Mouse (Mus musculus): ENCODE measurements around the gene Zfp981. TPM values are rescaled to one million over a fixed set of nuclear protein-coding genes. Genes with fewer than 3 reads are reported as not detected.
"Not testable (repeated sequence)": the region's sequence is repeated elsewhere in the genome, so short reads cannot be mapped to it uniquely, and the experiment has no call there.

Zfp981 gene
- polyA plus RNA-seq (2016; fragmentation: Nextera tagmentation; extraction: Ambion mirVana) = 0.08 and 0.12 TPM in 2 replicates

DNA sequence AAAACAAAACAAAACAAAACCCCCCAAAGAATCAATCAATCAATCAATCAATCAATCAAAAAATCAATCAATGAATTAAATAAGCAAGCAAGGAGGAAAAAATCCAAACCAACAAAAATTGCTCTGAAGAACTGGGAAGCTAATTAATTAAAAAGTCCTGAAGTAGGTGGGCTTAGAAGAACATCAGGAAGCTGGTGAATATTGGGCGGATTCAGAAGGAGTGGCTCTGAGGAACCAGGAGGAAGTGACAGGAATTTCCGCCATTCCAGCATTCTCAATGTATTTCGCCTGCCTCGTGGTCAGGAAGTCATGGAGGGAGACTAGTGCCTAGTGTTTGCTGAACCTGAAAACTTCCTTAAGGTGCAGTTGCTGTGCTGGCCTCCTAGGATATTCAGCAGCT, at the start of gene Zfp981:
Gene Zfp981, plus strand, starts transcription at position 301 of the 400 bp plus-strand sequence.
- H3K9ac ChIP-seq; ATAC-seq (ENCODE audit: low FRiP score); H3K4me1 ChIP-seq; H3K36me3 ChIP-seq; H3K27ac ChIP-seq; H3K27me3 ChIP-seq; H3K4me3 ChIP-seq; H3K4me2 ChIP-seq (replicated peaks): not testable (repeated sequence)
- 89% methylated on average over 4 of the region's 4 CpGs for WGBS
- peaks cover 31% of the 10 kb centered on the region for H3K9me3 ChIP-seq (replicated peaks)

- 88% methylated on average over 2 of the region's 2 CpGs for WGBS
Measured at GRCm38 (mm10) chr4:146452576-146452975, 49.3 kb upstream of the Zfp981 start.

DNA sequence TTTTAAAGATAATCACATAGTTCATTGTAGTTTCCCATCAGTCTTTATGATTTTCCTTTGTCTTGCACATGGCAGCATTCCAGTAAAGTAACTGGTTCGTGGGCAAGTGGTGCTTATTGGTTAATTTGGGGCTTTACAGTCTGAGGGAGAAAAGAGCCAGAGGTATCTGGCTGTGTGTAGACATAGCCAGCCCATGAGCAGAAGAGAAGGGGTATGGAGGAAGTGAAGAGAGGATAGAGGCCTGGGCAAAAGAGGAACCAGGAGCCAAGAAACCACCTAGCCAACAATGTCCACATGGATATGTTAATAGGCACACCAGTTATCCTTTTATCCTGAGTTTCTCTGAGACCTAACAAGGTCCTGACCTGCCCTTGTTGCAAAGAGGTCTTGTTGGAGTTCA, 47.7 kb upstream of the Zfp981 start:
- 65% methylated on average over 1 of the region's 1 CpGs for WGBS
- H3K9me3 ChIP-seq (replicated peaks) = peaks cover 60% of the 10 kb centered on the region
- ATAC-seq (ENCODE audit: low FRiP score) = not testable (repeated sequence)

More at GRCm38 (mm10) chr4:146452576-146452975, 49.3 kb upstream of the Zfp981 start:
- H3K4me1 ChIP-seq; H3K27ac ChIP-seq; ATAC-seq (ENCODE audit: low FRiP score); H3K36me3 ChIP-seq; H3K9ac ChIP-seq; H3K4me2 ChIP-seq (replicated peaks); H3K4me3 ChIP-seq; H3K27me3 ChIP-seq: not testable (repeated sequence)
- peaks cover 62% of the 10 kb centered on the region for H3K9me3 ChIP-seq (replicated peaks)

DNA sequence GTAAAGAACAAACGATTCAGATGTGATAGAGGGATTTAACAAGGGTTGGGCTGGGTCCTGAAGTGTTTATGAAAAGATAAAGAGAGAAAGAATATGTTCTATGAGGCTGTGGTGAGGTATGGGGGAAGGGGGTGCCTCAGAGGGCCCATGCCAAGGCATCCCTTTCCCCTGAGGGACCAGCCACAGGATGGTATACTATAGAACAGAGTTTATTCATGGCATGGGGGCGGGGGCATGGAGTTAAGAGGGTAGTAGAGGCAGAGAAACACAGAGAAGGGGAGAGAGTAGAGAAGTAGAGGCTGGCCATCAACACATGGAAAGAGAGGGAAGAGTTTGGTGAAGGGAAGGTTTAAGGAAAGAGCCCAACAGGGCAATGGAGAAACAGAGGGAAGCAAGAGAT, 46.9 kb upstream of the Zfp981 start:
- peaks cover 64% of the 10 kb centered on the region for H3K9me3 ChIP-seq (replicated peaks)
- H3K27me3 ChIP-seq = no peaks in the 10 kb centered on the region
- no peak overlapping the region for H3K9ac ChIP-seq
- H3K4me1 ChIP-seq = no peaks in the 10 kb centered on the region
- no peak overlapping the region for H3K4me2 ChIP-seq (replicated peaks)
- WGBS = 55% methylated on average over 2 of the region's 2 CpGs
- H3K27ac ChIP-seq = no peak overlapping the region
- H3K36me3 ChIP-seq = no peaks in the 10 kb centered on the region
- H3K4me3 ChIP-seq = no peak overlapping the region
- ATAC-seq (ENCODE audit: low FRiP score) = peak; percentile 17

More for the DNA sequence above, 47.7 kb upstream of the Zfp981 start:
- not testable (repeated sequence) for H3K4me1 ChIP-seq; H3K27me3 ChIP-seq; H3K36me3 ChIP-seq; H3K9ac ChIP-seq; H3K27ac ChIP-seq; H3K4me2 ChIP-seq (replicated peaks); H3K4me3 ChIP-seq

GRCm38 (mm10) chr4:146455321-146455721, 46.5 kb upstream of the Zfp981 start:
- Histone ChIP-seq H3K4me3 (no peak overlapping the region), H3K36me3 (no peaks in the 10 kb centered on the region), H3K4me1 (no peaks in the 10 kb centered on the region), H3K27ac (no peak overlapping the region), H3K4me2 (replicated peaks) (no peak overlapping the region), H3K27me3 (no peaks in the 10 kb centered on the region), H3K9ac (no peak overlapping the region), H3K9me3 (replicated peaks) (peaks cover 65% of the 10 kb centered on the region)
- WGBS = 93% methylated on average over 7 of the region's 7 CpGs
- ATAC-seq (ENCODE audit: low FRiP score) = peak; percentile 41

DNA sequence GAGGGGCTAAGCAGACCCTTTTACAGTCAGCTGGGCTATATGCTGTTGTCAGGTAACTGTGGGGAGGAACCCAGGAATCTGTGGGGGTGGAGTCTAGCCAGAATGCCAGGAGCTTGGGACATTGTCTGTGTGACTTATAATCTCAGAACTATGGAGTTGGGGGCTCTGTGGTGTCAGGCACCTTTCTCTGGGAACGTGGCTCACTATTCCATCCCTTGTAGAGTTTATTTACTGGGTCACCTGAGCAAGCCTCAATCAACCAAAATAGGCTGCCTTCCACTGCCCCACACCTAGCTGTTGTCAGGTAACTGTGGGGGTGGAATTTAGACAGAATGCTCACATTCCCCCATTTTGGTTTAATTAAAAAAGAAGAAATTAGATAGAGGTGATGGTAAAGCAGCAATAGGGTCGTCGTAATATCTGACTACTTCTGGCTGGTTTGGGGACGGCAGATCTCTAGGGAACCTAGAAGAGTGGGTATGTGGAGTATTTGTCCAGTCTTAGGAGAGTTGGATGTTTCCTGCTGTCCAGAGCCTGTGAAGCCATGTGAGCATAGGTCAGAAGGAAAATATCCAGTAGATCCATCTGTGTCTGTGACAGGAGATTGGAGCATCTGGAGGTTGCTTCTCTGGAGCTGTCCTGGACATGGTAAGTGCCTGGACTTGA, 45.6 kb upstream of the Zfp981 start:
- Histone ChIP-seq H3K36me3 (no peaks in the 10 kb centered on the region), H3K9ac (no peak overlapping the region), H3K4me1 (no peaks in the 10 kb centered on the region), H3K27ac (no peak overlapping the region), H3K4me3 (no peak overlapping the region), H3K27me3 (no peaks in the 10 kb centered on the region), H3K4me2 (replicated peaks) (no peak overlapping the region), H3K9me3 (replicated peaks) (peaks cover 69% of the 10 kb centered on the region)
- ATAC-seq (ENCODE audit: low FRiP score) = peak; percentile 7; the same call in 1 of the 2 replicates
- 74% methylated on average over 4 of the region's 4 CpGs for WGBS

GRCm38 (mm10) chr4:146457126-146457525, 44.7 kb upstream of the Zfp981 start:
- Histone ChIP-seq H3K4me1 (no peaks in the 10 kb centered on the region), H3K4me2 (replicated peaks) (no peak overlapping the region), H3K4me3 (no peak overlapping the region), H3K27me3 (no peaks in the 10 kb centered on the region), H3K27ac (no peak overlapping the region), H3K9ac (no peak overlapping the region), H3K9me3 (replicated peaks) (peaks cover 69% of the 10 kb centered on the region), H3K36me3 (no peaks in the 10 kb centered on the region)
- ATAC-seq (ENCODE audit: low FRiP score) = peak; percentile 3; the same call in 1 of the 2 replicates
- 64% methylated on average over 2 of the region's 2 CpGs for WGBS

DNA sequence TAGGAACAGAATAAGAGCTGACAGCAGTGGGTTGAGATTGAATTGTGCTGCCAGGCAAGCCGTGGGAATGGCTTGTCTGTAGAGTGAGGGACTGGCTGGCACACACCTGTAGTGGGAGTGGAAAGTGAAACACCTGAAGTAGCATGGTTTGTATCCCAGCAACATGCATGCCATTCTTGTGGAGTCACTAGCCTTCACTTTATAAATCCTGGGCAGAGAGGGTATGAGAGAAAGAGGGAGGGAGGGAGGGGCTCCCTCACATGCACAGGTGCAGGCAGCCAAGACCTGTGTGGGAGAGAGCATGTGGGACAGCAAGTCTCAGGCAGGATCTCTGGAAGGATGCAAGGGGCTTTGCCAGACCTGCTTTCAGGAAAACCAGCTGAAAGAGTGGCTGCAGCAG, 44.1 kb upstream of the Zfp981 start:
- H3K27me3 ChIP-seq = no peaks in the 10 kb centered on the region
- H3K9ac ChIP-seq = no peak overlapping the region
- H3K4me2 ChIP-seq (replicated peaks) = no peak overlapping the region
- WGBS = 76% methylated on average over 1 of the region's 1 CpGs
- no peak overlapping the region for H3K27ac ChIP-seq
- H3K4me1 ChIP-seq = no peaks in the 10 kb centered on the region
- H3K4me3 ChIP-seq = no peak overlapping the region
- peak; percentile 18 for ATAC-seq (ENCODE audit: low FRiP score)
- H3K9me3 ChIP-seq (replicated peaks) = peaks cover 65% of the 10 kb centered on the region
- H3K36me3 ChIP-seq = no peaks in the 10 kb centered on the region

DNA sequence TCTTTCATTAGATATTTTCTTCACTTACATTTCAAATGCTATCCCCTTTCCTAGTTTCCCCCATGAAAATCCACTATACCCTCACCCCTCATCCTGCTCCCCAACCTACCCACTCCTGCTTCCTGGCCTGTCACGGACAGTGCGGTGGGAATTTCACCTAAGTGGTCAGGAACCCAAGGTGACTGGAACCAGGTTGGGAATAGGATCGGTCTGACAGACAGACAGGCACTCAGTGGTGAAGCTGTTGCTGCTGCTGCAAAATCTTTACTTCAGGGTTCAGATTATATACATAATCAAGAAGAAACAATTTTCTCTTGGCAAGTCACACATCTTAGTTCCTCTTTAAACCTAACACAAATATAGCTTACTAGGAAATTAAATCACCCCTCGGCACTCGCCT, 42.0 kb upstream of the Zfp981 start:
- not testable (repeated sequence) for H3K4me3 ChIP-seq; H3K9ac ChIP-seq; H3K36me3 ChIP-seq; H3K4me2 ChIP-seq (replicated peaks); H3K27me3 ChIP-seq; H3K27ac ChIP-seq; ATAC-seq (ENCODE audit: low FRiP score); H3K4me1 ChIP-seq
- H3K9me3 ChIP-seq (replicated peaks) = peaks cover 60% of the 10 kb centered on the region
- 81% methylated on average over 5 of the region's 5 CpGs for WGBS

DNA sequence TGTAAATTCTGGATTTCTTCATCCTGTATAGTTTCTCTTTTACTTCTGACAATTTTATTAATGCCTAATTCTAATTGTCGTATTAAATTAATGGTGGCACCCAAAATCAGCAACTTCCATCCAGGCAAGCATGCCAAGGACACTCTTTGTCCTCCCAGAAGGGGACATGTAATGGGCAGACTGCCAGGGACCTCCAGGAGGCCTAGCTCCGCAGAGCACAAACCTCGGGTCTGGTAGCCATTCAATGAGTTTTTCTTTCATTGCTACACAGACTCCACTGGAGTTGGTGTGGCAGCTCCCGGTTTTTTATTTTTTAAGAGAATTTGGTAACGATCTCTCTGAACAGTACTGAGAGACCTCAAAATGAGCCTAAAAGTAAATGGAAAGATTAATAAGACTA, 41.1 kb upstream of the Zfp981 start:
- peaks cover 57% of the 10 kb centered on the region for H3K9me3 ChIP-seq (replicated peaks)
- not testable (repeated sequence) for H3K9ac ChIP-seq; H3K4me3 ChIP-seq; H3K27ac ChIP-seq; H3K36me3 ChIP-seq; H3K4me2 ChIP-seq (replicated peaks); H3K4me1 ChIP-seq; H3K27me3 ChIP-seq; ATAC-seq (ENCODE audit: low FRiP score)
- 82% methylated on average over 5 of the region's 5 CpGs for WGBS

DNA sequence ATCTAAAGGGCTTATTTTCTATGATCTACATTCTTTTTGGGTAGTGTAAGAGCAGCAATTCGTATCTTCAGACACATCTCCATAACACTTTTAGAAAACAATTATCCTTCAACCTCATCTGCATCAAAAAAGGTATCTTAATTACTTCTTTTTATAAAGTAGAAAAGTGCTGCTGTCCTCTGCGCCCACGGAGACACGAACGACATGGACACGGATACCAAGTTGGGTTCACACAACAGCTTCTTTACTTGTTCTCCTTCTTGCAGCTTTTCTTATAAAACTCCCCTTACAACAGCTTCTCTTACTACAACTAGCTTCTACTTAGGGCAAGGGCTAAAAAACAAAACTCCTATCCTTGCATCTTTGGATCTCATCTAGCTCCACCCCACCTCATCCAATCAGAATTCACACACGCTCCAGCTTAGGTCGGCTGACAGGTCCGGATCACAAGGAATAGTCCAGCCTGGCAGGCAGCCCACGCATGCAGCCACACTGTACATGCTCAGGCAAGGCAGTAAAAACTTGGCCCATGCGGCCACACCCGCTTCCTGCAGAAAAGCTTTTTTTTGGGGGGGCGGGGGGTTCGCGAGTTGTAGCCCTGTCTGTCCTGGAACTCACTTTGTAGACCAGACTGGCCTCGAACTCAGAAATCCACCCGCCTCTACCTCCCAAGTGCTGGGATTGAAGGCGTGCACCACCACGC, 38.0 kb upstream of the Zfp981 start:
- not testable (repeated sequence) for H3K4me3 ChIP-seq; H3K27ac ChIP-seq; H3K4me2 ChIP-seq (replicated peaks); H3K9ac ChIP-seq; H3K36me3 ChIP-seq; H3K4me1 ChIP-seq; H3K27me3 ChIP-seq
- WGBS = 89% methylated on average over 19 of the region's 19 CpGs
- peaks cover 27% of the 10 kb centered on the region for H3K9me3 ChIP-seq (replicated peaks)
- ATAC-seq (ENCODE audit: low FRiP score) = peak; percentile 41; the same call in 1 of the 2 replicates

- H3K4me2 ChIP-seq (replicated peaks); H3K36me3 ChIP-seq; H3K4me1 ChIP-seq; H3K9ac ChIP-seq; H3K27me3 ChIP-seq; H3K4me3 ChIP-seq; H3K27ac ChIP-seq: not testable (repeated sequence)
- WGBS = 93% methylated on average over 10 of the region's 12 CpGs
- peaks cover 15% of the 10 kb centered on the region for H3K9me3 ChIP-seq (replicated peaks)
- ATAC-seq (ENCODE audit: low FRiP score) = peak; percentile 21; the same call in 1 of the 2 replicates
Measured at GRCm38 (mm10) chr4:146469984-146470383, 31.8 kb upstream of the Zfp981 start.

DNA sequence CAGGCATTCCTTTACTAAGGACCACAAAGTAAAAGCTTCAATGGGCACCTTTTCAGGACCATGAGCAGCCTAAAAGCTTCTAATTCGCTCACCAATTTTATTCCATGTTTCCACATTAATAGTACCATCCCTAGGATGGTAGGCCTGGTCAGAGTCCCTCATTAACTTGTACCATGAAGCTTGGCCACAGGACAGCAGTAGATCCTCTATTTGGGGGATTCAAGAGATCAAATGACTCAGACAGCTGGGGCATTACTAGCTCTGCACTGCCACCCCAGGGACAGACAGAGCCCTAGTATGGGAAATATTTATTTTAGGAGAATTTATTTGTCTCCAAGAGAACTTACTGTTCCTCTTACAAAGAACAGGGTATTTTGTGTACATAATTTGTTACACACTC, 27.6 kb upstream of the Zfp981 start:
- not testable (repeated sequence) for H3K4me1 ChIP-seq; H3K36me3 ChIP-seq; H3K27me3 ChIP-seq; H3K9ac ChIP-seq; H3K4me2 ChIP-seq (replicated peaks); H3K27ac ChIP-seq; H3K4me3 ChIP-seq
- ATAC-seq (ENCODE audit: low FRiP score) = peak; percentile 26; the same call in 1 of the 2 replicates
- peaks cover 40% of the 10 kb centered on the region for H3K9me3 ChIP-seq (replicated peaks)
- no CpG with 5 or more reads among the region's 1 CpGs for WGBS
